9 mouse cellular contexts compared by ENCODE assay signal in the genomic region with DNA sequence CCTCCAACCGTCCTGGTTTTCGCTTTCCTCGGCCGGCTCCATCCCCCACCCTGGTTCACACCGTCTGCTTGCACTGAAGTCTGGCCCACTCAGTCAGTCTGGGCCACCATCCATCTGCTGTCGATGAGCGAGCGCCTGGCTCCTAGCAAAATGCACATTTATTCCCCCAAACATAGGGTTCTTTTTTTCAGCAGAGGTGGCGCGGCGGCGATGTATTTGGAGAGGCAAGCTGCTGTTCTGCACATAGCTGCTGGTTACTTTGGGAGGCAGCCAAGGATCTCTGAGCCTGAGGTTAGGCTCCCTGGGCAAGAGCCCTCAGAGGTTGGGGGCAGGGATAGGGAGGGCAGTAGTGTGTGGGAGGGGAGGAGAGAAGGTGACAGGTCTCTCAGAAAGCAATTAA. TPM values are rescaled to one million over a fixed set of nuclear protein-coding genes. Genes with fewer than 3 reads are reported as not detected.
DNase-seq lines count a peak whose midpoint lies in the region; ATAC-seq lines count a peak whose summit lies in the region.
"Had no signal": no experiment of that assay in that cellular context is flagged by ENCODE, and none has a peak within 500 bp of the region (broad histone marks: within the 10 kb centered on the region; RNA-seq: fewer than 3 reads in every experiment).

No protein-coding gene starts in this region.

- no peaks in the 10 kb centered on the region for H3K36me3 ChIP-seq in kidney, embryonic 15.5 days
- H3K36me3 ChIP-seq in limb, embryonic 10.5 days: no peaks in the 10 kb centered on the region
- no peaks in the 10 kb centered on the region for H3K36me3 ChIP-seq in neural tube, embryonic 14.5 days (ENCODE audit: control insufficient read depth, insufficient read depth, low read length)

- H3K27ac ChIP-seq in kidney, embryonic 15.5 days: peak overlapping the region; percentile 83
- peak overlapping the region; percentile 82 for H3K27ac ChIP-seq in limb, embryonic 10.5 days
- no peak overlapping the region; the same call in 1 of the 2 replicates for H3K27ac ChIP-seq in neural tube, embryonic 14.5 days (ENCODE audit: low read depth, low read length)

- H3K4me2 ChIP-seq in kidney, embryonic 15.5 days: peak overlapping the region; percentile 40
- H3K4me2 ChIP-seq in neural tube, embryonic 14.5 days (ENCODE audit: low read depth, low read length): no peak overlapping the region

- H3K9me3 ChIP-seq in kidney, embryonic 15.5 days (replicated peaks): no peaks in the 10 kb centered on the region
- H3K9me3 ChIP-seq in limb, embryonic 10.5 days (replicated peaks): no peaks in the 10 kb centered on the region
- no peaks in the 10 kb centered on the region for H3K9me3 ChIP-seq in neural tube, embryonic 14.5 days (ENCODE audit: control insufficient read depth, low read length)
- H3K9me3 ChIP-seq: megakaryocyte, embryonic 14.5 days had no signal

- DNase-seq in NIH3T3 (ENCODE audit: low read depth): peak; percentile 24
- DNase-seq in cerebellum, adult 9-10 months: peak; percentile 85
- DNase-seq in gastrocnemius, adult 8-10 months (ENCODE audit: low spot score in 2 of 2): peak; percentile 35 to 57
- DNase-seq in limb, embryonic 10.5 days (ENCODE audit: low spot score): no peak
- no peak for DNase-seq in thymus, postnatal 25 days
- DNase-seq in adrenal gland, adult (ENCODE audit: inconsistent age in 2 of 2, low spot score in 1 of 2): no peak

- H3K4me3 ChIP-seq in kidney, embryonic 15.5 days (replicated peaks): no peak overlapping the region
- H3K4me3 ChIP-seq in limb, embryonic 10.5 days: peak overlapping the region; percentile 27
- no peak overlapping the region for H3K4me3 ChIP-seq in neural tube, embryonic 14.5 days (ENCODE audit: low read depth, low read length)
- H3K4me3 ChIP-seq: megakaryocyte, embryonic 14.5 days had no signal

- H3K4me1 ChIP-seq in kidney, embryonic 15.5 days: peaks cover 47% of the 10 kb centered on the region
- H3K4me1 ChIP-seq in limb, embryonic 10.5 days: peaks cover 52% of the 10 kb centered on the region
- H3K4me1 ChIP-seq in neural tube, embryonic 14.5 days (ENCODE audit: control insufficient read depth, insufficient read depth, low read length): peaks cover 8% of the 10 kb centered on the region; the same call in 1 of the 2 replicates

- H3K9ac ChIP-seq in kidney, embryonic 15.5 days: no peak overlapping the region
- H3K9ac ChIP-seq in neural tube, embryonic 14.5 days (replicated peaks; ENCODE audit: low read depth, low read length): no peak overlapping the region

- peak; percentile 72 for ATAC-seq in kidney, embryonic 15.5 days (replicated peaks; ENCODE audit: low FRiP score)
- peak; percentile 41; the same call in 1 of the 2 replicates for ATAC-seq in neural tube, embryonic 14.5 days (ENCODE audit: low read depth)

- 44% methylated on average over 12 of the region's 12 CpGs for WGBS in kidney, embryonic 15.5 days
- 62% methylated on average over 12 of the region's 12 CpGs for WGBS in limb, embryonic 10.5 days
- WGBS in neural tube, embryonic 14.5 days: 36% methylated on average over 12 of the region's 12 CpGs

- H3K27me3 ChIP-seq in kidney, embryonic 15.5 days: no peaks in the 10 kb centered on the region
- H3K27me3 ChIP-seq in limb, embryonic 10.5 days (ENCODE audit: low read depth, poor library complexity, severe bottlenecking): no peaks in the 10 kb centered on the region
- no peaks in the 10 kb centered on the region for H3K27me3 ChIP-seq in neural tube, embryonic 14.5 days (ENCODE audit: control insufficient read depth, insufficient read depth, low read length)
- H3K27me3 ChIP-seq: megakaryocyte, embryonic 14.5 days had no signal

RNA-seq across cellular contexts. Expression of gene Gpr142, which starts 24.0 kb away (rescaled TPM):
- not detected for total RNA-seq in gastrocnemius, adult 8-10 months (2022)
- polyA plus RNA-seq in kidney, embryonic 15.5 days (2015; fragmentation: Nextera tagmentation; extraction: Ambion mirVana): 0.14 TPM in 1 of 2 replicates, not detected in the other
- polyA plus RNA-seq in limb, embryonic 10.5 days (2016; fragmentation: Nextera tagmentation; extraction: Ambion mirVana): not detected in 2 replicates
- not detected in 2 replicates for polyA plus RNA-seq in neural tube, embryonic 14.5 days (2014; fragmentation: Nextera tagmentation; extraction: Ambion mirVana)

RNA-seq across cellular contexts. Expression of gene Btbd17, which starts 27.0 kb away (rescaled TPM):
- total RNA-seq in gastrocnemius, adult 8-10 months (2022): not detected
- 1.0 and 1.5 TPM in 2 replicates for polyA plus RNA-seq in kidney, embryonic 15.5 days (2015; fragmentation: Nextera tagmentation; extraction: Ambion mirVana)
- polyA plus RNA-seq in limb, embryonic 10.5 days (2016; fragmentation: Nextera tagmentation; extraction: Ambion mirVana): 0.14 TPM in 1 of 2 replicates, not detected in the other
- 18.8 and 20.4 TPM in 2 replicates for polyA plus RNA-seq in neural tube, embryonic 14.5 days (2014; fragmentation: Nextera tagmentation; extraction: Ambion mirVana)

RNA-seq across cellular contexts. Expression of gene Gprc5c, which starts 28.2 kb away (rescaled TPM):
- 10 to 100 TPM; 31.9 to 49.5 (median 39.2) TPM for total RNA-seq in gastrocnemius, adult 8-10 months (2022)
- polyA plus RNA-seq in kidney, embryonic 15.5 days (2015; fragmentation: Nextera tagmentation; extraction: Ambion mirVana): 119 TPM in 2 replicates
- polyA plus RNA-seq in limb, embryonic 10.5 days (2016; fragmentation: Nextera tagmentation; extraction: Ambion mirVana): 40.7 and 50.1 TPM in 2 replicates
- 3.7 and 9.0 TPM in 2 replicates for polyA plus RNA-seq in neural tube, embryonic 14.5 days (2014; fragmentation: Nextera tagmentation; extraction: Ambion mirVana)

RNA-seq across cellular contexts. Expression of gene Kif19a, which starts 57.5 kb away (rescaled TPM):
- under 1 TPM in 3 of 4 experiments, not detected in 1; 0.62 to 0.82 (median 0.67) TPM for total RNA-seq in gastrocnemius, adult 8-10 months (2022)
- polyA plus RNA-seq in kidney, embryonic 15.5 days (2015; fragmentation: Nextera tagmentation; extraction: Ambion mirVana): 0.09 TPM in 2 replicates
- 0.13 TPM in 1 of 2 replicates, not detected in the other for polyA plus RNA-seq in limb, embryonic 10.5 days (2016; fragmentation: Nextera tagmentation; extraction: Ambion mirVana)
- 0.56 and 0.99 TPM in 2 replicates for polyA plus RNA-seq in neural tube, embryonic 14.5 days (2014; fragmentation: Nextera tagmentation; extraction: Ambion mirVana)

Comparison
In these comparisons a context has a peak if more than half of its experiments do, and no peak if none do; other contexts are left out.
1. DNase-seq: peak in NIH3T3 (single experiment), cerebellum, adult 9-10 months (single experiment) and gastrocnemius, adult 8-10 months (2 of 2); none in limb, embryonic 10.5 days (single experiment), thymus, postnatal 25 days (single experiment) and adrenal gland, adult (0 of 2).